Mouse (Mus musculus) forebrain, postnatal 0 days (tissue): ENCODE data around the gene Xpo6. TPM values are rescaled to one million over a fixed set of nuclear protein-coding genes. Genes with fewer than 3 reads are reported as not detected.
A peak's percentile ranks its signal among the peaks of the same experiment; 100 is the strongest.

Source experiments
- ATAC-seq: fragments of 200-750 bp; cut with Nextera tagmentation; 2 replicates; pipeline ENCODE4 v1.8.0; 2017; ENCODE audit warnings: mild to moderate bottlenecking, moderate library complexity
- DNase-seq: peaks from one replicate; pipeline ENCODE4 v3.0.0-alpha.2; 2015
- H3K27ac ChIP-seq: fragments of 300-500 bp; sonication (generic); 2 replicates; pipeline ENCODE4 v1.5.1; 2014; ENCODE audit warnings: low read depth, mild to moderate bottlenecking, antibody characterized with exemption, low read length, moderate library complexity, mixed read lengths
- H3K27me3 ChIP-seq: fragments of 300-500 bp; sonication (generic); 2 replicates; pipeline ENCODE4 v1.6.1; 2014; ENCODE audit warnings: mild to moderate bottlenecking, low read length, mixed read lengths; ENCODE audit not compliant: insufficient read depth
- H3K36me3 ChIP-seq: fragments of 300-500 bp; sonication (generic); 2 replicates; pipeline ENCODE4 v1.6.1; 2014; ENCODE audit warnings: mild to moderate bottlenecking, moderate library complexity; ENCODE audit not compliant: insufficient read depth
- H3K4me1 ChIP-seq: fragments of 300-500 bp; sonication (generic); 2 replicates; pipeline ENCODE4 v1.6.1; 2014; ENCODE audit warnings: antibody characterized with exemption; ENCODE audit not compliant: insufficient read depth
- H3K4me2 ChIP-seq: fragments of 300-500 bp; sonication (generic); 2 replicates; pipeline ENCODE4 v1.6.1; 2014; ENCODE audit warnings: low read depth, mild to moderate bottlenecking, moderate library complexity
- H3K4me3 ChIP-seq: fragments of 300-500 bp; sonication (generic); 2 replicates; pipeline ENCODE4 v1.5.1; 2014; ENCODE audit warnings: low read depth, low read length, mixed read lengths
- H3K9ac ChIP-seq: fragments of 300-500 bp; sonication (generic); 2 replicates; pipeline ENCODE4 v1.6.1; 2014; ENCODE audit warnings: mild to moderate bottlenecking
- H3K9me3 ChIP-seq: fragments of 300-500 bp; sonication (generic); 2 replicates; pipeline ENCODE4 v1.6.1; 2016; ENCODE audit warnings: low read length
- CTCF ChIP-seq: sonication (generic); IDR thresholded peaks from 2 replicates; pipeline ENCODE4 v1.5.1; 2016; ENCODE audit warnings: antibody characterized with exemption, control low read depth, low read depth
- WGBS: fragments of 180-500 bp; shearing (Covaris S2); extraction: QIAGEN DNeasy Blood & Tissue Kit; methylation state at CpG from one replicate; pipeline ENCODE4 v1.1.7; 2014; 5-methylcytosine and 5-hydroxymethylcytosine counted together
- polyA plus RNA-seq: library from polyadenylated mRNA; unstranded; fragments of >200 nt; fragmentation: Nextera tagmentation; extraction: Ambion mirVana; gene quantifications from 2 replicates; pipeline ENCODE4 v1.2.1, GENCODE M21; 2015
- total RNA-seq: library from RNA; depleted of rRNA; stranded (reverse); fragments of >200 nt; gene quantifications from 2 replicates; pipeline ENCODE4 v1.2.3, GENCODE M21; 2014

Gene Xpo6
- total and polyA plus RNA-seq, 2 experiments from 2014 or later, result 42.8 to 81.4 TPM

DNA sequence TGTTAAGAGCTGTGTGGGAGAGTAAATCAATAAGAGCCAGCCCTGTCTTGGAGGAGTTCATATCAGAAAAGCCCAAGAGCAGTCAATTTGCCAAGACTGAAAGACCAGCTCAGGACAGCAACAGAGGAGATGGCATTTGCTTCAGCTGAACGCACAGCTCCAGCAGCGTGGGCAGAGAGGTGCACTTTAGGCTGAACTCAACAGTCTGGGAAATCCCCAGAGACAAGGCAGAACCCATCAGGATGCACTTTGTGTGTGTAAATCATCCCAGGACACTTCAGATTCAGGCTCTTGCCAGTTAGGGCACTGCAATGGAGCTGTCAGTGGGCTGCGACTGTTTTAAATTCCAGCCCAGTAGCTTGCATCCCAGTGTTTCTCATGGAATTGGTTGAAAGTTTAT lies 22.5 kb upstream of the Xpo6 start:
- DNase-seq, result no peak
- Histone ChIP-seq H3K4me1 (no peaks in the 10 kb centered on the region), H3K27me3 (no peaks in the 10 kb centered on the region), H3K36me3 (no peaks in the 10 kb centered on the region), H3K9ac (no peak overlapping the region), H3K9me3 (no peaks in the 10 kb centered on the region), H3K27ac (no peak overlapping the region), H3K4me2 (no peak overlapping the region), H3K4me3 (no peak overlapping the region)
- no peak for ATAC-seq
- TF ChIP-seq CTCF, result no peak
- 65% methylated on average over 3 of the region's 3 CpGs for WGBS

DNA sequence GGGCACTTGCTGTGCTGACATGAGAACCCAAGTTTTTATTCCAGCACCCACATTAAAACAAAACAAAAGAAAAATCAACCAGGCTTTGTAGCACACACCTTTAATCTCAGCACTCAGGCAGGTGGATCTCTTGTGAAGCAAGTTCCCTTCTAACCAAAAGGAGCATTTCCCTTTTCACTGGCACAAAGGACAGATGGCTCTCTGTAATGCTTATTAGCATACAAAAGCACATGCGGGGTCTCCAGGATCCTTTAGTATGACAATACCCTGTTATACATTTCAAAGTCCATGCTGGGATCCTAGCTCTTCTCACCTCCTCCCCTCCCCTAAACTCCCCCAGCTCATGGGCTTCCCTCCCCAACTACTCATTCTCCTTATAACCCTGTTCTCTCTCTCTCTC lies 20.3 kb upstream of the Xpo6 start:
- Histone ChIP-seq H3K36me3 (no peaks in the 10 kb centered on the region), H3K4me1 (no peaks in the 10 kb centered on the region), H3K9me3 (no peaks in the 10 kb centered on the region), H3K4me3 (no peak overlapping the region), H3K27me3 (no peaks in the 10 kb centered on the region), H3K9ac (no peak overlapping the region), H3K27ac (no peak overlapping the region), H3K4me2 (no peak overlapping the region)
- no peak for TF ChIP-seq CTCF
- ATAC-seq (no peak), DNase-seq (no peak)
- 31% methylated on average over 1 of the region's 1 CpGs for WGBS

DNA sequence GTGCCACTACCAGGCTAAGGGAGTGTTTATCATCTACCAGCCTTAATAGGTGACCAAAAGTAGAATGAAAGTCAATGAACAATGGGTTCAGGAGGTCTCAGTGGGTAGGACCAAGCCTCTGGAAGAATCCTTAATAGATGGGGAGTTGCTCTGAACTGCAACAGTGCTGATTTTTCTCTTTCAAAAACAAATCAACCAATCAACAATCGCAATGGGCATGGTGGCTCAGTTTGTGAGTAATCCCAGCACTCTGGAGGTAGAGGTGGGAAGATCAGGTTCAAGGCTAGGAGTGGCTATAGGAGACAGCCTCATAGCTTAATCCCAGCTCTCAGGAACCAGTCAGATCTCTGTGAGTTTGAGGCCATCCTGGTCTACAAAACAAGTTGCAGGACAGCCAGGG lies 18.0 kb upstream of the Xpo6 start:
- Histone ChIP-seq H3K27me3 (no peaks in the 10 kb centered on the region), H3K36me3 (no peaks in the 10 kb centered on the region), H3K4me2 (no peak overlapping the region), H3K9ac (no peak overlapping the region), H3K27ac (no peak overlapping the region), H3K4me3 (no peak overlapping the region), H3K9me3 (no peaks in the 10 kb centered on the region), H3K4me1 (no peaks in the 10 kb centered on the region)
- TF ChIP-seq CTCF, result no peak
- WGBS, result 71% methylated on average over 1 of the region's 1 CpGs
- ATAC-seq (no peak), DNase-seq (no peak)

DNA sequence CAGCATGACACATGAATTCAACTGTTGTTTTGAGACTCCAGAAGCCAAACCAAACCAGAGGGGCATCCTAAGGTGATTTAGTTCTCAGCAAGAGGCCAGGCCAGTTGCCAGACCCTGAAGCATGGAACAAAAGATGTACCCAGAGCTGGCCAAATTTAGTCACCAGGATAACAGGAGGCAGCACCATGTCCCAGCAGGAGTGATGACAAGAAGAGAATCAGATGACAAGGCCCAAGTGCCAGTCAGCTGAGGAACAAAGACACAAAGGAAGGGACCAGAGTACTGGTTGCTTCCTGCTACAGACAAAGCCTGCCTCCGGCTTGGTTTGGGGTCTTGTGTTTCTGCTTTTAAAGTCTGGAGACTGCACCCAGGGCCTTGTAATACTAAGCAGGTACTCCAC lies 16.6 kb upstream of the Xpo6 start:
- TF ChIP-seq CTCF, result no peak
- no peaks in the 10 kb centered on the region for H3K36me3 ChIP-seq
- no peak for DNase-seq

DNA sequence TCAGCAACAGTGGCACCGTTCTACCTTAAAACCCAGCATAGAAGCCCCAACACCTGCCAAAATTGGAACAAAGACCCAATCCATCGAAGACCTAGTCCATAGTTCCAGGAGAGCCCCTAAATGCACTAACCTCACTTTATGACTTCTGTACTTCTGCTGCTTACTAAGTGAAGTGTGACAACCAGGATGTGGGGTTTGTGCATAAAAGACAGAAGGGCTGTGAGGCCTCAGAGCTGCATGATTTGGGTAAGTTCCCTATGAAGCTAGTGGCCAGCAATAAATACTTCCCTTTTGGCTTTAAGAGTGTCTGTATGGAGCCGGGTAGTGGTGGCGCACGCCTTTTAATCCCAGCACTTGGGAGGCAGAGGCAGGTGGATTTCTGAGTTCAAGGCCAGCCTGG lies 10.6 kb upstream of the Xpo6 start:
- DNase-seq, result no peak
- H3K27me3 ChIP-seq, result no peaks in the 10 kb centered on the region
- no peaks in the 10 kb centered on the region for H3K4me1 ChIP-seq
- no peak overlapping the region for H3K9ac ChIP-seq
- H3K27ac ChIP-seq, result no peak overlapping the region
- H3K9me3 ChIP-seq, result no peaks in the 10 kb centered on the region
- no peak overlapping the region for H3K4me3 ChIP-seq
- 90% methylated on average over 5 of the region's 5 CpGs for WGBS
- no peak overlapping the region for H3K4me2 ChIP-seq
- TF ChIP-seq CTCF, result no peak
- no peak for ATAC-seq
- H3K36me3 ChIP-seq, result no peaks in the 10 kb centered on the region

More for the DNA sequence above, 16.6 kb upstream of the Xpo6 start:
- ATAC-seq, result no peak
- no peak overlapping the region for H3K27ac ChIP-seq
- WGBS, result 14% methylated on average over 1 of the region's 1 CpGs
- no peak overlapping the region for H3K4me3 ChIP-seq
- H3K9ac ChIP-seq, result no peak overlapping the region
- no peaks in the 10 kb centered on the region for H3K27me3 ChIP-seq
- H3K9me3 ChIP-seq, result no peaks in the 10 kb centered on the region
- no peak overlapping the region for H3K4me2 ChIP-seq
- H3K4me1 ChIP-seq, result no peaks in the 10 kb centered on the region

DNA sequence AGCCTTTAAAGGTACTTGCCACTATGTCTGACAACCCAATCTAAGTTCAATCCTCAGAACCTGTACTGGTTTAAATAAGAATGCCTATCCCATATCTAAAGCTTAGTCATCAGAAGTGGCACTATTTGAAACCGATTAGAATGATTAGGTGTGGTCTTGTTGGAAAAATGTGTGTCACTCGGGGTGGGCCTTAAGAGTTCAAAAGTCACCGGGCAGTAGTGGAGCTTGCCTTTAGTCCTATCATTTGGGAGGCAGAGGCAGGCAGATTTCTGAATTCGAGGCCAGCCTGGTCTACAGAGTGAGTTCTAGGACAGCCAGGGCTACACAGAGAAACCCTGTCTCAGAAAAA lies 670 bp upstream of the Xpo6 start:
- H3K36me3 ChIP-seq, result no peaks in the 10 kb centered on the region
- H3K27me3 ChIP-seq, result no peaks in the 10 kb centered on the region
- H3K4me1 ChIP-seq, result peaks cover 15% of the 10 kb centered on the region
- no peak overlapping the region for H3K9ac ChIP-seq
- H3K9me3 ChIP-seq, result no peaks in the 10 kb centered on the region
- DNase-seq, result no peak
- ATAC-seq, result no peak
- WGBS, result 96% methylated on average over 4 of the region's 4 CpGs
- peak overlapping the region; percentile 99 for H3K4me3 ChIP-seq
- peak overlapping the region; percentile 71 for H3K4me2 ChIP-seq
- no peak for TF ChIP-seq CTCF
- H3K27ac ChIP-seq, result no peak overlapping the region

DNA sequence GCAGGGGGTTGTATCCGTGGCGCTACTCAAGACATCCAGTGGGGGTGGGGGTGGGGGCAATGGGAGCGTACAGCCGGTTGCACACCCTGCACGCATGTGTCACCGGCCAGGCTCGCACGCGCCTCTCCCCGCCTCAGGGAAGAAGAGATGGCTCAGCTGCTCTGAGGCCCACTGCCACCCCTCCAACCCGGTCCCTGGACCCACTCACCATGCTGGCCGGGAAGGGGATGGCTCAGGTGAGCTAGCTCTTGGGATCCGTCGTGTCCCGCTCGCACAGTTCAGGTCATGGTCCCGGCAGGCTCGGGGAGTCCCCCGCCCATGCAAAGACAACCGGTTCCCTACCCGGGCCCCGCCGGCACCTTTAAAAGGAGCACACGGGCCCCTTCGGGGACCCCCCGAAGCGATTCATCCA lies 604 bp downstream of the Xpo6 start:
- Histone ChIP-seq H3K4me3 (peak overlapping the region; percentile 99), H3K36me3 (no peaks in the 10 kb centered on the region), H3K27ac (peak overlapping the region; percentile 93), H3K4me1 (peaks cover 15% of the 10 kb centered on the region), H3K4me2 (peak overlapping the region; percentile 71), H3K27me3 (no peaks in the 10 kb centered on the region), H3K9me3 (no peaks in the 10 kb centered on the region), H3K9ac (peak overlapping the region; percentile 99)
- ATAC-seq, result peak; percentile 66
- WGBS, result under 1% methylated on average over 27 of the region's 27 CpGs
- no peak for TF ChIP-seq CTCF
- no peak for DNase-seq

DNA sequence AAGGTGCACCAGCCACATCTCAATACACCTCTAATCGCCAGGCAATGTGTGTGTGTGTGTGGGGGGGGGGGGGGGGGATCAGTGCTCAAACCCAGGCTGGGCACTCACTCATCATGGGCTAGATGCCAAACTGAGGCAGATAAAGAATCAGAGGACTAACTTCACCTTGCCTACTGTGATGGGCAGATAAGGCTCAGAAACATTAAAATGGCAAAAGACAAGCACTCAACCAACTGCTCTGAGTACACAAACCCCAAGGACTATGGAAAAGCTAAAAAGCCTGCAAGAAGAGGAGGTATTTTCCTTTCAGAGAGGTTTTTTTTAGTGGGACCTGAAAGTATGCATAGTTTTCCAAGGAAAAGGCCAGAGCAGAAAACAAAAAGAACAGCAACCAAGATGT lies 1.4 kb downstream of the Xpo6 start:
- DNase-seq (no peak), ATAC-seq (no peak)
- peak overlapping the region; percentile 99 for H3K9ac ChIP-seq
- no peaks in the 10 kb centered on the region for H3K27me3 ChIP-seq
- 11% methylated on average over 1 of the region's 1 CpGs for WGBS
- H3K9me3 ChIP-seq, result no peaks in the 10 kb centered on the region
- peak overlapping the region; percentile 71 for H3K4me2 ChIP-seq
- H3K4me3 ChIP-seq, result peak overlapping the region; percentile 99
- H3K27ac ChIP-seq, result no peak overlapping the region
- H3K36me3 ChIP-seq, result no peaks in the 10 kb centered on the region
- no peak for TF ChIP-seq CTCF
- peaks cover 15% of the 10 kb centered on the region for H3K4me1 ChIP-seq
